Mouse (Mus musculus) thymus, adult 2 months (tissue): ENCODE data around the gene Wdr73.

Experiments
- CTCF ChIP-seq: fragments of 200-500 bp; IDR thresholded peaks from 2 replicates; pipeline ENCODE4 v1.5.1; 2012; ENCODE audit warnings: mild to moderate bottlenecking, control low read depth, low read length, moderate library complexity, borderline replicate concordance; ENCODE audit not compliant: control insufficient read depth, poor library complexity, insufficient read depth; ENCODE audit errors: extremely low read depth
- POLR2A ChIP-seq: fragments of 200-500 bp; IDR thresholded peaks from 2 replicates; pipeline ENCODE4 v1.6.1; 2012; ENCODE audit warnings: mild to moderate bottlenecking, low read length, control low read depth, moderate library complexity; ENCODE audit not compliant: control insufficient read depth, poor library complexity, insufficient read depth; ENCODE audit errors: extremely low read depth

- no peak for TF ChIP-seq CTCF
- TF ChIP-seq POLR2A, result no peak
Measured at GRCm38 (mm10) chr7:80918982-80919646, 18.0 kb upstream of the Wdr73 start.
